Mouse (Mus musculus) forebrain, embryonic 10.5 days (tissue): Measurements from ENCODE around the gene Mknk2. TPM values are rescaled to one million over a fixed set of nuclear protein-coding genes. Genes with fewer than 3 reads are reported as not detected.

ENCODE experiments used
- DNase-seq: peaks from one replicate; pipeline ENCODE4 v3.0.0-alpha.2; 2017; ENCODE audit warnings: low spot score; ENCODE audit errors: extremely low spot score
- H3K27ac ChIP-seq: fragments of 300-500 bp; sonication (generic); 2 replicates; pipeline ENCODE4 v1.5.1; 2016; ENCODE audit warnings: mild to moderate bottlenecking
- H3K27me3 ChIP-seq: fragments of 300-500 bp; sonication (generic); 2 replicates; pipeline ENCODE4 v1.6.1; 2016; ENCODE audit warnings: mild to moderate bottlenecking; ENCODE audit not compliant: poor library complexity, severe bottlenecking
- H3K36me3 ChIP-seq: fragments of 300-500 bp; sonication (generic); replicated peaks from 2 replicates; pipeline ENCODE4 v1.6.1; 2016; ENCODE audit warnings: mild to moderate bottlenecking, moderate library complexity
- H3K4me1 ChIP-seq: fragments of 300-500 bp; sonication (generic); 2 replicates; pipeline ENCODE4 v1.6.1; 2016
- H3K4me3 ChIP-seq: fragments of 300-500 bp; sonication (generic); 2 replicates; pipeline ENCODE4 v1.5.1; 2016; ENCODE audit warnings: mild to moderate bottlenecking, moderate library complexity
- H3K9me3 ChIP-seq: fragments of 300-500 bp; sonication (generic); 2 replicates; pipeline ENCODE4 v1.6.1; 2016; ENCODE audit warnings: mild to moderate bottlenecking, moderate library complexity
- WGBS: fragments of 180-500 bp; shearing (Covaris S2); methylation state at CpG from one replicate; pipeline ENCODE4 v1.1.7; 2016; 5-methylcytosine and 5-hydroxymethylcytosine counted together
- polyA plus RNA-seq: library from polyadenylated mRNA; unstranded; fragments of >200 nt; fragmentation: Nextera tagmentation; extraction: Ambion mirVana; gene quantifications from 2 replicates; pipeline ENCODE4 v1.2.1, GENCODE M21; 2016

Gene Mknk2
- polyA plus RNA-seq, 1 experiment from 2014 or later: 91.0 TPM

- H3K4me1 ChIP-seq: peaks cover 60% of the 10 kb centered on the region
- 91% methylated on average over 3 of the region's 3 CpGs for WGBS
- H3K36me3 ChIP-seq: peaks cover 55% of the 10 kb centered on the region
- peak overlapping the region; percentile 96 for H3K27ac ChIP-seq
- no peaks in the 10 kb centered on the region for H3K27me3 ChIP-seq
- no peaks in the 10 kb centered on the region for H3K9me3 ChIP-seq
- peak overlapping the region; percentile 99 for H3K4me3 ChIP-seq
- DNase-seq: no peak
Observed at GRCm38 (mm10) chr10:80673690-80674089, 4.2 kb downstream of the Mknk2 start.

DNA sequence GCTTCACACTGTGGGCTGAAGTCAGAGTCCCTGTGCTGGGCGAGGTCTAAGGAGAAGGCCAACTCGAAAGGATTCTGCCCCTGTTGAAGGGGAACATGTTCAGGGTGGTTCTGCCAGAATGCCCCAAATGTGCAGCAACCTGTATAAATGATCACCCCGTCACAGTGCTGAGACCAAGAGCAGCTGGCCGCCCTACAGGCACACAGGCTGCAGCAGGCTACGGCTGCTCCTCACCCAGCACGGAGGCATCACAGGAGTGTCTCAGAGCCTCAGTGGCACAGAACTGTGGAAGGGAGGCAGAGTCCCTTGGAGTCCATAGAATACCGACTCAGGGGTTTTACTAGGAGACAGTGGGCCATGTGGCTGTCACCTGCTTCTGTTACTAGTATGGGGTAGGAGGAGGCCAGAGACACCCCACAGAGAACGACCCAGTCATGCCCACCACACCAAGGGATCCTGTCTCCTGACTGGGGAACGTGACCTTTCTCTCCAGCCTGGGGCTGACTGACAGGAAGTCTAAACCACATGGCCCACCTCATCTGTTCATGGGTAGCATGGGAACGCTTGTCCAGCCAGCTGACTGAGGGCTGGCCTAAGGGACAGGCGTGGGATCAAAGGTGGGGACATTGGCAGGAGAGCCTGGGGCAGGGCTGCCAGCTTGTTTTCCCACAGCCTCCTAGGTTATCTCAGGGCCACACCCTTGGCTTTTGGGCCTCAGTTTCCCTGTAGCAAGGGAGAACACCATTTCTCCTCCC lies 5.8 kb downstream of the Mknk2 start:
- 87% methylated on average over 11 of the region's 11 CpGs for WGBS
- no peaks in the 10 kb centered on the region for H3K27me3 ChIP-seq
- no peak for DNase-seq
- H3K4me1 ChIP-seq: peaks cover 45% of the 10 kb centered on the region
- H3K27ac ChIP-seq: no peak overlapping the region
- H3K9me3 ChIP-seq: no peaks in the 10 kb centered on the region
- peak overlapping the region; percentile 17 for H3K4me3 ChIP-seq
- peaks cover 71% of the 10 kb centered on the region for H3K36me3 ChIP-seq

DNA sequence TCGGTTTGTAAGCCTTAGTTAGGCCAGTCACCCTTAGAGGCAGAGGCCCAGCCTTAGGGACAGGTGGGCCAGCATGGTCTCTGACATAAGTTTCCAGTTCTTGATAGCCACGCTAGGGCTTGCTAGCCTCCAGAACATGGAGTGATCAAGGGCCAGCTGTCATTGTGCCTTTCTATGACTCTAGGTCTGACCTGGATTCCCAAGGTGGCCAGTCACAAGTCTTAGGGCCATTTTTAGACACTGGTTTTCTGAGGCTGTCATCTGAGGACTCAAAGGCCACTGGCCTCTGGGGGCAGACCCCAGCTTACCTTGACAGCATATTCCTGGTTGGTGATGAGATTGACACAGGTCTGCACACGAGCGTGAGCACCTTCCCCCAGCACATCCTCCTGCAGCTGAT lies 6.7 kb downstream of the Mknk2 start:
- Histone ChIP-seq H3K27me3 (no peaks in the 10 kb centered on the region), H3K9me3 (no peaks in the 10 kb centered on the region), H3K27ac (no peak overlapping the region), H3K36me3 (peaks cover 79% of the 10 kb centered on the region), H3K4me1 (peaks cover 46% of the 10 kb centered on the region), H3K4me3 (peak overlapping the region; percentile 2; the same call in 1 of the 2 replicates)
- 90% methylated on average over 4 of the region's 4 CpGs for WGBS
- DNase-seq: no peak

DNA sequence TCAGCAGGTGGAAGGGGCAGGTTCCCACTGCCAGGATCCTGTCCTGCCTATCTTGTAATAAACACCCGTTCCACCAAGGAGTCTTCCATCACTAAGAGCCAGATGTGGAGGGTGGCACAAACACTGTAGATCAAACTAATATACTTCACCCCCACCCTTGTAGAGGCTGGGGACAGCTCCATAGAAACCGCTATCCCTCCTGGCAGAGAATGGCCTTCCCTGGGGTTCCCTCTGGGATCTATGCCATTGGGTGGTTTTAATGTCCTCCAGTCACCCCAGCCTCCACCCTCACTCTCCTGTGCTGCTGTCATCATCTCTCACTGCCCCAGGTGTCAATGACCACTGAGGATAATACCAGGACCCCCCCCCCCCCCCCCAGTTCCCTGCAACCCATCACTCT lies 7.4 kb downstream of the Mknk2 start:
- 93% methylated on average over 2 of the region's 2 CpGs for WGBS
- peaks cover 87% of the 10 kb centered on the region for H3K36me3 ChIP-seq

DNA sequence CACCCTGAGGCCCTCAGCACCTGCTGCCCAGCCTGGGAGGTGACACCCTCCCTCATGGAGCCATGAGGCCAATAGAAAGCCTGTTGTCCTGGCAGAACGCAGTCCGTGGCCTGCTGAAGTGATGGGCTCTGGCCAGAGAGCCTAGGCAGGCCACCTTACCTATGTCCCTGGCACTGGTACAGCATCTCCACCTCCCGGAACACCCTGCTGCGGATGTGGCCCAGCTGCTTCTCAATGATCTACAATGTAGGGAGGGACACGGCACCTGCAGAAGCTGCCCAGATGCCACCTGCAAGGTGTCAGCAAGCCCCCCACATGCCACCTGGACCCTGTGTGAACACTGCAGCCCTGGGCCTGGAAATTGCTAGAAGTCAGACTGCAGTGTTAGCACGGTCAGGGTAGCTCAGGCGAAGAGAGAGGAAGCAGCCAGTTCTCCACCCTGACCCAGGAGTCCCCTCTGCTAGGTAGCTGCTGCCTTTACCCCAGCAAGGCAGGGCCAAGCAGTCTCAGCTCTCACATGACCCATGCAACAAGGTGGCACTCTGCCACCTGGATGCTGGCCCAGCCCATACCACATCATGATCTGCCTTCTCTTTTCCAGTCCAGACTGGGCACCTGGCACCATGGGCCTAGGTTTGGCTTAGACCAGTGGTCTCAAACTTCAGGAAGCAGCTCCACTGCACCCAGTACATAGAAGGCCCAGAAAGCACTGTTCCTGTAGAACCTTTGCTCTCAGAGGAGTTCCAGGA lies 8.0 kb downstream of the Mknk2 start:
- Histone ChIP-seq H3K4me1 (peaks cover 53% of the 10 kb centered on the region), H3K4me3 (no peak overlapping the region), H3K27ac (no peak overlapping the region), H3K27me3 (no peaks in the 10 kb centered on the region), H3K9me3 (no peaks in the 10 kb centered on the region), H3K36me3 (peaks cover 92% of the 10 kb centered on the region)
- no peak for DNase-seq
- WGBS: 93% methylated on average over 7 of the region's 7 CpGs

More for the DNA sequence above, 7.4 kb downstream of the Mknk2 start:
- H3K9me3 ChIP-seq: no peaks in the 10 kb centered on the region
- no peak for DNase-seq
- no peak overlapping the region for H3K4me3 ChIP-seq
- no peak overlapping the region for H3K27ac ChIP-seq
- no peaks in the 10 kb centered on the region for H3K27me3 ChIP-seq
- H3K4me1 ChIP-seq: peaks cover 53% of the 10 kb centered on the region

DNA sequence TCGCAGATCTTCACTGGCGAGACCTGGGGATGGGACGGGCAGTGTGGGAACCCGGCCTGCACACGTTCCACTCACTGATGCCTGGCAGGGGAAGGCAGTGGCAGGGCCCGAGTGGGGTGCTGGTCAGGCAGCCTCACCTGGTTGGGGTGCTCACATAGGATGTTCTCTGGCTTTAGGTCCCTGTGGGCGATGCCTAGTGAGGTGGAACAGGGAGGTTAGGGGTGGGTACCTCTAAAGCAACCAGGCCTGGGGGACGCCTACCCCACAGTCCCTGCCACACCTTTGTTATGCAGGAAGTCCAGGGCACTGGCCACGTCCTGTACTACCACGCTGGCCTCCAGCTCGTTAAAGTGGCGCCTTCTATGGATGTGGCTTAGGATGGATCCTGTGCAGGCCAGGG lies 8.9 kb downstream of the Mknk2 start:
- H3K9me3 ChIP-seq: no peaks in the 10 kb centered on the region
- H3K4me1 ChIP-seq: peaks cover 51% of the 10 kb centered on the region
- peaks cover 91% of the 10 kb centered on the region for H3K36me3 ChIP-seq
- no peaks in the 10 kb centered on the region for H3K27me3 ChIP-seq
- no peak for DNase-seq
- H3K4me3 ChIP-seq: no peak overlapping the region
- no peak overlapping the region for H3K27ac ChIP-seq
- 92% methylated on average over 12 of the region's 12 CpGs for WGBS

GRCm38 (mm10) chr10:80668614-80669013 lies 9.3 kb downstream of the Mknk2 start:
- H3K27me3 ChIP-seq: no peaks in the 10 kb centered on the region
- H3K4me1 ChIP-seq: peaks cover 50% of the 10 kb centered on the region
- no peaks in the 10 kb centered on the region for H3K9me3 ChIP-seq
- H3K4me3 ChIP-seq: no peak overlapping the region
- H3K36me3 ChIP-seq: peaks cover 87% of the 10 kb centered on the region
- H3K27ac ChIP-seq: no peak overlapping the region
- 87% methylated on average over 11 of the region's 11 CpGs for WGBS
- no peak for DNase-seq

- no peak for DNase-seq
- peaks cover 41% of the 10 kb centered on the region for H3K4me1 ChIP-seq
- H3K36me3 ChIP-seq: peaks cover 70% of the 10 kb centered on the region
- H3K9me3 ChIP-seq: no peaks in the 10 kb centered on the region
- H3K27ac ChIP-seq: no peak overlapping the region
- H3K27me3 ChIP-seq: no peaks in the 10 kb centered on the region
- no peak overlapping the region; the same call in 1 of the 2 replicates for H3K4me3 ChIP-seq
- 82% methylated on average over 19 of the region's 19 CpGs for WGBS
Observed at GRCm38 (mm10) chr10:80666837-80667412, 11.0 kb downstream of the Mknk2 start.

DNA sequence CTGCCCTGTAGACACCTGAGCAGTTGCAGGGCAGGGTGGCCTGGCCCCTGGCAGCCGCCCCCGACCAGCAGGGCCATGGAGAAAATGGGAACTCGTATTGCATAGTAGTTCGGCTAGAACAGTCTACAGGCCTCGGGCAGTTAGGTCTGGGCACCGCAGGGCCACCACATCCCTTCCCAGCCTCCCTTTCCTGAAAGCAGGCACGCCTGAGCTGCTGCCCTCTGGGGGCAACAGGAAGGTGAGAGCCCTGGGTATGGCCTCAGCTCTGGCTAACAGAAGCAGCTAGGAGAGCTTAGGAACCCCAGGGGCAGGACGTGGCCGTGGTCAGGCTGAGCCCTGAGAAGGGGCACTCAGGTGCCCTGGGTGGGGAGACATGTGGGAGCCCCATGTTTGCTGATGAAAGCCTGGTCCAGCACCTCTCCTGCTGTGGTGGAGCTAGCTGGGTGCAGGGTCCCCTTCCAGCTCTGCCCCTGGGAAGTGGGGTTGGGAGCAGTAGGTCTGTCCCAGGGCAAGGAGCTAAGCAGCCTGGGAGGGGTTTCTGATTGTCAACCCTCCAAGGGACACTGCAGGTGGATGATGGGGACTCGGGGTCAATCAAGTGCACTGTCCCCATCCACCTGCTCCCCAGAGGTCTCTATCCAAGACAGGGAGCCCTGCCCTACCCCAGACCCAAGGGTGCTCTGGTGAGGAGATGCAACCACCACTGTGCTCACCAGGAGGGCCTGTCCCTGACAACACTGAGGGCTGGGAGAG lies 11.8 kb downstream of the Mknk2 start:
- DNase-seq: no peak
- Histone ChIP-seq H3K27ac (no peak overlapping the region), H3K4me3 (no peak overlapping the region; the same call in 1 of the 2 replicates), H3K4me1 (peaks cover 40% of the 10 kb centered on the region), H3K27me3 (no peaks in the 10 kb centered on the region), H3K9me3 (no peaks in the 10 kb centered on the region), H3K36me3 (peaks cover 62% of the 10 kb centered on the region)
- WGBS: 74% methylated on average over 10 of the region's 10 CpGs

DNA sequence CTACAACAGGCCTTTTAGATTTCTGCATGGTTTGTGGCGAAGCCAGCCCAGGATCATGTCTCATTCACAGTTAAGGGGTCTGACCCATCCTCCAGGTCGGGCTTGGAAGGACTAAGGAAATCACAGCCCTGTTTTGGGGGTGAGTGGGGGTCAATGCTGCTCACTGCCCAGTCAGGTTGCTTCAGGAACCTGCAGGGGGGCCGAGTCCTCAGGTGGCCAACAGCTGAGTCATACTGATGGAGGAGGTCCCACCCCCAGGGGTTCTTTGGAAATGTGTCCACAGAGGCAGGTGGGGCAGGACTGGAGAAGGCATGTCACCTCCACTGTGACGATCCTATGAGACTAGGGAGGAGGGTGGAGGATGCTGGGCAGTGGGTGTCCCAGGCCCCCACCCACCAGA lies 12.5 kb downstream of the Mknk2 start:
- DNase-seq: no peak
- Histone ChIP-seq H3K9me3 (no peaks in the 10 kb centered on the region), H3K27me3 (no peaks in the 10 kb centered on the region), H3K36me3 (peaks cover 55% of the 10 kb centered on the region), H3K4me3 (no peak overlapping the region), H3K4me1 (peaks cover 42% of the 10 kb centered on the region), H3K27ac (0 out of 2 replicates have a peak overlapping the region, but pooled peaks have one; percentile 44)
- WGBS: 76% methylated on average over 4 of the region's 4 CpGs

GRCm38 (mm10) chr10:80665016-80665380 lies 12.9 kb downstream of the Mknk2 start:
- H3K4me1 ChIP-seq: peaks cover 42% of the 10 kb centered on the region
- 24% methylated on average over 10 of the region's 10 CpGs for WGBS
- no peaks in the 10 kb centered on the region for H3K27me3 ChIP-seq
- DNase-seq: no peak
- peak overlapping the region; percentile 56; the same call in 1 of the 2 replicates for H3K27ac ChIP-seq
- peaks cover 50% of the 10 kb centered on the region for H3K36me3 ChIP-seq
- H3K9me3 ChIP-seq: no peaks in the 10 kb centered on the region
- 0 out of 2 replicates have a peak overlapping the region, but pooled peaks have one; percentile 14 for H3K4me3 ChIP-seq
